Mouse (Mus musculus): Measurements from ENCODE around the gene Shisa3.

DNA sequence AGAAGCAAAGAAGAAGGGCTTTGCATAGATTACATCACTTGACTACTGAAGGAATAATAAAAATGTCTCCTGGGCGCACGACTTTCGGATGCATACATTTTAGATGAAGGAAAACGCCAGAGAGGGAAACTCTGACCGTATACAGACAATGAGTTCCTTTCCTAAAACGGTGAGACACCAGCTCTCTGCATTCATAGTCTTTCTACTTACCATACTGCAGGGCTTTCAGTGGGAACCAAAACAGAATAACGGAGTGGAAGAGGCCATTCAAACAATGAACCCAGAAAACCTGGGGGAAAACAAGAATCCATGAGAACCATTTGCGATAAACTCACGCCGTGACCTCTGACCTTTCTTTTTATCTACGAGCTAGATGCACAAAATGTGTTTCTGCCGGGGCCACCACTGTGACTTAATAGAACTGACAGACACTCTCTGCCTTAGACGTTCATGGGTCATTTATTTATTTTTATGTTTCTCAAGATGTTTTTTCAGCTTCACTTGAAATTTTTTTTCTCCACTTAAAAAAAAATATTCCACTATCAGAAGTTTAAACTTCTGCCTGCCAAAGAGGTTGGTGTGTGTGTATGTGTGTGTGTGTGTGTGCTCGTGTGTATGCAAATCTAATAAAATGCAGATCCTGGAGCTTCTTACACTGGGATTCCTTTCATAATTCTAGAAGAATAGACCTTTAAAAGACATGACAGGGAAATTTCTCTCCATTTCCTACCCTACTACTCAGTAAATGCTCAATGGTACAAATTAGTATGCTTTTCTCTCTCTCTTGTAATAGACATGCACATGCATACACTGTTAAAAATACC is 48.2 kb downstream of the Shisa3 start:
- TF ChIP-seq POLR2A (IDR thresholded peaks at IDR 0.05; ENCODE audit: control insufficient read depth, low read depth, low read length) (no peak), CTCF (IDR thresholded peaks at IDR 0.05; ENCODE audit: control insufficient read depth, insufficient read depth, insufficient replicate concordance, low read depth, low read length) (no peak)
